Mouse (Mus musculus) lung, postnatal 0 days (tissue): Measurements from ENCODE around the gene Pkd1l2. TPM values are rescaled to one million over a fixed set of nuclear protein-coding genes. Genes with fewer than 3 reads are reported as not detected.

Source experiments
- ATAC-seq: fragments of 200-750 bp; cut with Nextera tagmentation; 2 replicates; pipeline ENCODE4 v1.8.0; 2017; ENCODE audit warnings: moderate library complexity
- DNase-seq: peaks from one replicate; pipeline ENCODE4 v3.0.0-alpha.2; 2016; ENCODE audit warnings: low spot score
- H3K27ac ChIP-seq: fragments of 300-500 bp; sonication (generic); 2 replicates; pipeline ENCODE4 v1.5.1; 2014; ENCODE audit warnings: antibody characterized with exemption, mild to moderate bottlenecking, low read length, mixed read lengths
- H3K27me3 ChIP-seq: fragments of 300-500 bp; sonication (generic); replicated peaks from 2 replicates; pipeline ENCODE4 v1.6.1; 2014; ENCODE audit warnings: low read length, mixed read lengths; ENCODE audit not compliant: insufficient read depth
- H3K36me3 ChIP-seq: fragments of 300-500 bp; sonication (generic); 2 replicates; pipeline ENCODE4 v1.6.1; 2014; ENCODE audit warnings: low read length, mixed read lengths; ENCODE audit not compliant: insufficient read depth
- H3K4me1 ChIP-seq: fragments of 300-500 bp; sonication (generic); 2 replicates; pipeline ENCODE4 v1.6.1; 2014; ENCODE audit warnings: antibody characterized with exemption, low read depth, low read length, mixed read lengths; ENCODE audit not compliant: insufficient read depth
- H3K4me2 ChIP-seq: fragments of 300-500 bp; sonication (generic); replicated peaks from 2 replicates; pipeline ENCODE4 v1.6.1; 2014; ENCODE audit warnings: low read depth, mild to moderate bottlenecking, low read length, moderate library complexity, mixed read lengths
- H3K4me3 ChIP-seq: fragments of 300-500 bp; sonication (generic); 2 replicates; pipeline ENCODE4 v1.5.1; 2014; ENCODE audit warnings: low read depth, low read length
- H3K9ac ChIP-seq: fragments of 300-500 bp; sonication (generic); replicated peaks from 2 replicates; pipeline ENCODE4 v1.6.1; 2014; ENCODE audit warnings: low read depth, mild to moderate bottlenecking
- H3K9me3 ChIP-seq: fragments of 300-500 bp; sonication (generic); 2 replicates; pipeline ENCODE4 v1.6.1; 2016; ENCODE audit warnings: low read length, mixed read lengths
- CTCF ChIP-seq: IDR thresholded peaks from 2 replicates; pipeline ENCODE4 v1.5.1; 2016; ENCODE audit warnings: antibody characterized with exemption, mild to moderate bottlenecking
- EP300 ChIP-seq: IDR thresholded peaks from 2 replicates; pipeline ENCODE4 v1.6.1; 2016; ENCODE audit warnings: antibody characterized with exemption, mild to moderate bottlenecking, control low read depth
- WGBS: fragments of 180-500 bp; shearing (Covaris S2); extraction: QIAGEN DNeasy Blood & Tissue Kit; methylation state at CpG from one replicate; pipeline ENCODE4 v1.1.7; 2014; 5-methylcytosine and 5-hydroxymethylcytosine counted together
- polyA plus RNA-seq: library from polyadenylated mRNA; unstranded; fragments of >200 nt; fragmentation: Nextera tagmentation; extraction: Ambion mirVana; gene quantifications from 2 replicates; pipeline ENCODE4 v1.2.1, GENCODE M21; 2015

Pkd1l2 gene
- polyA plus RNA-seq, 1 experiment from 2014 or later = not detected

- Histone ChIP-seq H3K9ac (no peak overlapping the region), H3K4me1 (no peaks in the 10 kb centered on the region), H3K27me3 (no peaks in the 10 kb centered on the region), H3K36me3 (no peaks in the 10 kb centered on the region), H3K4me2 (no peak overlapping the region), H3K27ac (no peak overlapping the region), H3K9me3 (no peaks in the 10 kb centered on the region), H3K4me3 (no peak overlapping the region)
- no peak for TF ChIP-seq CTCF
- no peak for TF ChIP-seq EP300
- DNase-seq (no peak), ATAC-seq (no peak)
- WGBS = 55% methylated on average over 13 of the region's 13 CpGs
Observed at GRCm38 (mm10) chr8:117061180-117061880, 20.9 kb downstream of the Pkd1l2 start.

DNA sequence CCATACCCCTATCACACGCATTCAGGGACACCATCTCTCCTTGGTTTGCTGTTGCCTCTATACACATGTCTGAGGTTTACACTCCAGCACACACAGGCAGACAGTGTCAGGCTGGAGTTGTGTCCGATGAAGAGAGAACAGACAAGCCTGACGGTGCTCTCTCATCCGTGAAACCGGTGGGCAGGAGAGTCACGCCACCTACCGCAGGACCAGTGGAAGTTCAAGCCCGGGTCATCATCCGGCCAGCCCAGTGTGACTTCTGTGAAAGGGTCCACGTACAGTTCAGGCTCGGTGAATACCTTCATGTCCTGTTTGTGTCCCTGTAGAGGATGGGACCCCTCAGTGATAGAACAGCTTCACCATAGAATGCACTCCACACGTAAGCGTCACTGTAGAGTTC lies 21.9 kb downstream of the Pkd1l2 start:
- H3K4me1 ChIP-seq = no peaks in the 10 kb centered on the region
- H3K4me3 ChIP-seq = no peak overlapping the region
- no peak for ATAC-seq
- no peaks in the 10 kb centered on the region for H3K36me3 ChIP-seq
- H3K27me3 ChIP-seq = no peaks in the 10 kb centered on the region
- DNase-seq = no peak
- 73% methylated on average over 13 of the region's 13 CpGs for WGBS
- no peak overlapping the region for H3K4me2 ChIP-seq
- no peaks in the 10 kb centered on the region for H3K9me3 ChIP-seq
- H3K27ac ChIP-seq = no peak overlapping the region
- H3K9ac ChIP-seq = no peak overlapping the region
- no peak for TF ChIP-seq CTCF

DNA sequence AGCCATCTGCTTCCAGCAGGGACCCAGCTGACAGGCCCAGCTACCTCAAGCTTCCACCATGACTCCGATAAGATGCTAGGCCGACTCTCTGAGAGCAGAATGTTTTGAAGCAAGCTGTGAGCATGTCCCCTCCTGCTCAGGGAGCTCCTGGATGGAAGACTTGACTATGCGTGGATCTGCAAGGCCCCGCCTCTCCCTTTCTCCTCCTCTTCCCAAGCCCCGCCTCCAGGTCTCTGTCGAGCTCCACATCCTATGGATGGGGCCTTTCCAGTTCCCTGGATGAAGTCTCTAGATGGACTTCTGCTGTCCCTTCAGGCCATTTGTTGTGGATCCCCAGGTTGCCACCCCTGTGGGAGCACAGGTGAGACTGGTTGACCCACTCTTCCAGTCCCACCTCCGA lies 23.2 kb downstream of the Pkd1l2 start:
- H3K9me3 ChIP-seq = no peaks in the 10 kb centered on the region
- no peak for DNase-seq

DNA sequence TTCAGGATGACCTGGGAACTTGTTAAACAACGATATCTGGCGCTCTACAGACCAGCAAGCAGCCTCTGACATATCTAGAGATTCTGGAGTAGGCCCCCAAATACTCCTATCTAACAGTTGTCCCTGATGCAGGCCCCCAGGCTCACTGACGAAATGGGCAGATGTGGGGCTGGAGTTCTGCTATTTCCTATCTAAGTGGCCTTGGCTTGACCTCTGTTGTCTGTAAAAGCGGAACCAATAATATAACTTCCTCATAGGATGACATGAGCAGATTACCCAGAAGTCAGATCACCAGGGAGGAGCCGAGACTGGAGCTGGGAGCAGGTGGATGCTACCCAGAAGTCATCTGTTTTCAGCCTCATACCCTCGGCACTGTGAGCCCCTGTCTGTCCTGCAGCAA lies 27.2 kb downstream of the Pkd1l2 start:
- no peak for TF ChIP-seq EP300
- no peak for TF ChIP-seq CTCF
- H3K4me2 ChIP-seq = no peak overlapping the region
- ATAC-seq (peak; percentile 38; the same call in 1 of the 2 replicates), DNase-seq (peak; percentile 40)
- H3K9ac ChIP-seq = no peak overlapping the region
- no peaks in the 10 kb centered on the region for H3K9me3 ChIP-seq
- WGBS = 54% methylated on average over 6 of the region's 6 CpGs
- no peak overlapping the region for H3K27ac ChIP-seq
- H3K4me3 ChIP-seq = no peak overlapping the region
- H3K4me1 ChIP-seq = no peaks in the 10 kb centered on the region
- H3K36me3 ChIP-seq = no peaks in the 10 kb centered on the region
- no peaks in the 10 kb centered on the region for H3K27me3 ChIP-seq

More for the DNA sequence above, 23.2 kb downstream of the Pkd1l2 start:
- Histone ChIP-seq H3K4me2 (no peak overlapping the region), H3K9ac (no peak overlapping the region), H3K36me3 (no peaks in the 10 kb centered on the region), H3K4me1 (no peaks in the 10 kb centered on the region), H3K27me3 (no peaks in the 10 kb centered on the region), H3K4me3 (no peak overlapping the region), H3K27ac (no peak overlapping the region)
- ATAC-seq = no peak
- 54% methylated on average over 7 of the region's 7 CpGs for WGBS
- TF ChIP-seq EP300 (no peak), CTCF (no peak)

- H3K27ac ChIP-seq = no peak overlapping the region
- H3K4me3 ChIP-seq = no peak overlapping the region
- no peak for TF ChIP-seq CTCF
- TF ChIP-seq EP300 = no peak
- H3K36me3 ChIP-seq = no peaks in the 10 kb centered on the region
- no peak for ATAC-seq
- no peaks in the 10 kb centered on the region for H3K9me3 ChIP-seq
- DNase-seq = no peak
- H3K4me1 ChIP-seq = no peaks in the 10 kb centered on the region
- WGBS = 86% methylated on average over 3 of the region's 3 CpGs
- H3K27me3 ChIP-seq = no peaks in the 10 kb centered on the region
- no peak overlapping the region for H3K9ac ChIP-seq
- H3K4me2 ChIP-seq = no peak overlapping the region
Observed at GRCm38 (mm10) chr8:117054146-117054545, 28.1 kb downstream of the Pkd1l2 start.

DNA sequence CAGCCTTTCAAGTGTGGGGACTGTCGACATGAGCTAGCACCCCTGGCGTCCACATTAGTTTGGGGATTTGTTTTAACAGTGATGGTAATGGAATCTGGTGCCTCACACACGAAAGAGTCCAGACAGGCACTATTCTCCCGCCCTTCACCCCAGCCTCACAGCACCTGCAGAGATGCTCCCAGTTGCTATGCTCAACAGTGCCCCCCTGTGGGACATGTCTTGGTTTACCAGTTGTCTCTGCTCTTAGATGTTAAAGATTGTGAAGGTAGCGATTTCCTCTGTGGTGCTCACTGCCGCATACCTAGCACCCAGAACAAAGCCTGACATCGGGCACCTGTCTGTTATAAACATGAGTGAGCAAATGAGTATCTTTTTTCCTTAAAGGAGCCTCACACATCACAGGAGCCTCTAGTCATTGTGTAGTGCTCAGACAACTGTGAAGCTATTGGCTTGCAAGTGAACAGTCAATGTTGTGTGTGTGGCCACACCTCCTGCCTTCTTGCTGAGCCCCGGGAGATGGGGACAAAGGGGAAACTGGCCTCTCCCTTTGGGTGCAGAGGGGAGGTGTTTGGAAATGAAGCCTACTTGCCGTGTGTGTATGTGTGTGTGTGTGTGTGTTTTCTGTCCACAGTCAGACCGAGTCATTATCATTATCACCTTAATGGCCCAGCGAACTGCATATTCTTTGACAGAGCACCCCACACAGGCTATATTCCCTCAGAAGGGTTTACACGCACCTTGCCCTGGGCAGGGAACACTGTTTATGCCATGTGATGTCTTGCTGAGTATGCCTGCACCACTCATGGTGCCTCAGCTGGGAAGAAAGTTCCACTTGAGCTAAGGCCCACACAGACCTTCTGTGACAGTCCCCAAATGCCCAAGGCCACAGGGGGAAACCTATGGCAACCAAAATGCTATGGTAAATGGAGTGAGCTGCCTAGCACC lies 28.8 kb downstream of the Pkd1l2 start:
- 70% methylated on average over 12 of the region's 12 CpGs for WGBS
- no peak overlapping the region for H3K4me2 ChIP-seq
- H3K27me3 ChIP-seq = no peaks in the 10 kb centered on the region
- no peak for ATAC-seq
- no peak overlapping the region for H3K27ac ChIP-seq
- DNase-seq = no peak
- H3K9me3 ChIP-seq = no peaks in the 10 kb centered on the region
- no peaks in the 10 kb centered on the region for H3K36me3 ChIP-seq
- no peak overlapping the region for H3K4me3 ChIP-seq
- no peak overlapping the region for H3K9ac ChIP-seq
- H3K4me1 ChIP-seq = no peaks in the 10 kb centered on the region
- TF ChIP-seq CTCF = peak; percentile 53
- TF ChIP-seq EP300 = no peak
